Mouse (Mus musculus) heart, postnatal 0 days (tissue): ENCODE data around the gene Spsb2. TPM values are rescaled to one million over a fixed set of nuclear protein-coding genes. Genes with fewer than 3 reads are reported as not detected.
"Not testable (repeated sequence)": the region's sequence is repeated elsewhere in the genome, so short reads cannot be mapped to it uniquely, and the experiment has no call there.

Experiments used
- ATAC-seq: fragments of 200-750 bp; cut with Nextera tagmentation; 2 replicates; pipeline ENCODE4 v1.8.0; 2017; ENCODE audit warnings: low read depth, moderate number of reproducible peaks, moderate library complexity; ENCODE audit not compliant: insufficient read depth
- DNase-seq: peaks from one replicate; pipeline ENCODE4 v3.0.0-alpha.2; 2016; ENCODE audit warnings: low spot score
- H3K27ac ChIP-seq: fragments of 300-500 bp; sonication (generic); 2 replicates; pipeline ENCODE4 v1.5.1; 2014; ENCODE audit warnings: low read depth, mild to moderate bottlenecking
- H3K27me3 ChIP-seq: fragments of 300-500 bp; sonication (generic); 2 replicates; pipeline ENCODE4 v1.6.1; 2014; ENCODE audit warnings: low read length, mixed read lengths; ENCODE audit not compliant: control insufficient read depth, insufficient read depth
- H3K36me3 ChIP-seq: fragments of 300-500 bp; sonication (generic); replicated peaks from 2 replicates; pipeline ENCODE4 v1.6.1; 2014; ENCODE audit warnings: low read length, mixed read lengths; ENCODE audit not compliant: control insufficient read depth, insufficient read depth
- H3K4me1 ChIP-seq: fragments of 300-500 bp; sonication (generic); 2 replicates; pipeline ENCODE4 v1.6.1; 2014; ENCODE audit warnings: antibody characterized with exemption; ENCODE audit not compliant: control insufficient read depth, insufficient read depth
- H3K4me2 ChIP-seq: fragments of 300-500 bp; sonication (generic); 2 replicates; pipeline ENCODE4 v1.6.1; 2014; ENCODE audit warnings: low read depth, mild to moderate bottlenecking, low read length, moderate library complexity
- H3K4me3 ChIP-seq: fragments of 300-500 bp; sonication (generic); 2 replicates; pipeline ENCODE4 v1.5.1; 2014; ENCODE audit warnings: low read depth, low read length
- H3K9ac ChIP-seq: fragments of 300-500 bp; sonication (generic); replicated peaks from 2 replicates; pipeline ENCODE4 v1.6.1; 2014; ENCODE audit warnings: low read depth, low read length, mixed read lengths
- H3K9me3 ChIP-seq: fragments of 300-500 bp; sonication (generic); replicated peaks from 2 replicates; pipeline ENCODE4 v1.6.1; 2016; ENCODE audit warnings: low read length; ENCODE audit not compliant: control insufficient read depth
- CTCF ChIP-seq: IDR thresholded peaks from 2 replicates; pipeline ENCODE4 v1.5.1; 2016; ENCODE audit warnings: antibody characterized with exemption, control low read depth, low read depth
- EP300 ChIP-seq: IDR thresholded peaks from 2 replicates; pipeline ENCODE4 v1.6.1; 2016; ENCODE audit warnings: antibody characterized with exemption, low read depth
- WGBS: fragments of 180-500 bp; shearing (Covaris S2); extraction: QIAGEN DNeasy Blood & Tissue Kit; methylation state at CpG from one replicate; pipeline ENCODE4 v1.1.7; 2014; 5-methylcytosine and 5-hydroxymethylcytosine counted together
- polyA plus RNA-seq: library from polyadenylated mRNA; unstranded; fragments of >200 nt; fragmentation: Nextera tagmentation; extraction: Ambion mirVana; gene quantifications from 2 replicates; pipeline ENCODE4 v1.2.1, GENCODE M21; 2015
- total RNA-seq: library from RNA; depleted of rRNA; stranded (reverse); fragments of >200 nt; gene quantifications from 2 replicates; pipeline ENCODE4 v1.2.3, GENCODE M21; 2014; ENCODE audit warnings: low replicate concordance

Gene Spsb2
- total and polyA plus RNA-seq, 2 experiments from 2014 or later = 5.9 to 7.0 TPM

GRCm38 (mm10) chr6:124829799-124830700 lies 21.6 kb downstream of the Spsb2 start:
- Histone ChIP-seq H3K27me3 (no peaks in the 10 kb centered on the region), H3K27ac (peak overlapping the region; percentile 96), H3K9me3 (no peaks in the 10 kb centered on the region), H3K4me3 (peak overlapping the region; percentile 72), H3K4me2 (peak overlapping the region; percentile 92), H3K36me3 (peaks cover 42% of the 10 kb centered on the region), H3K9ac (peak overlapping the region; percentile 73), H3K4me1 (peaks cover 18% of the 10 kb centered on the region)
- ATAC-seq (peak; percentile 81), DNase-seq (peak; percentile 98)
- under 1% methylated on average over 38 of the region's 38 CpGs for WGBS
- TF ChIP-seq EP300 (peak; percentile 33; the same call in 1 of the 2 replicates), CTCF (no peak)

DNA sequence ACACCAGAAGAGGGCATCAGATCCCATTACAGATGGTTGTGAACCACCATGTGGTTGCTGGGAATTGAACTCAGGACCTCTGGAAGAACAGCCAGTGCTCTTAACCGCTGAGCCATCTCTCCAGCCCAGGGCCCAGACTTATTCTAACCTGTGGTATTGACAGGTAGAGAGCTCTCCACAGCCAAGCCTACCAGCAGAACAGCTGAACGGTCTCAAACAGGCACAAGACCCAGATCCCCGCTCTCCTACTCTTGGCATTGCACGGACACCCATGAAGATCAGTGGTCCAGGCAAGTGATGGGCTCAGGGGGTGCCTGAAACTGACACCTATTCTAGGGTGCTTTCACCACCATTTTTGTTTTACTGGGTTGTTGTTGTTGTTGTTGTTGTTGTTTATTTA lies 22.7 kb downstream of the Spsb2 start:
- WGBS = 96% methylated on average over 4 of the region's 4 CpGs
- H3K4me3 ChIP-seq = peak overlapping the region; percentile 72; the same call in 1 of the 2 replicates
- not testable (repeated sequence) for ATAC-seq

DNA sequence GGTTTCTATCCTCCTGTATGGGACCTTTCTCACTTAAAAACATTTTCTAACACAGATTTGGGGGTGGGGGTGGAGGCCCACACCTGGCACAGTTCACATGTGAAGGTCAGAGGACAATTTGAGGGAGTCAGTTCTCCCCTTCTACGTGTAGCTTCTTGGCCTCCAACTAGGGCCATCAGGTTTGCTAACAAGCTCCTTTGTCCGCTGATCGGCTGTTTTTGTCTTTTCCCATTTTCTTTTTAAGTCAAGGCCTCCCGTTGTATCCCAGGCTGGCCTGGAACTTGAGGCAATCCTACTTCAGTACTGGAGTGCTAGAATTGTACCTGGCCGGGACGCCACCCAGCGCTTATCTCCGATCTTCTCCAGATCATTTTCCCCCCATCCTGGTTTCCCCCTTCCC lies 23.2 kb downstream of the Spsb2 start:
- no peak for ATAC-seq
- H3K4me1 ChIP-seq = peaks cover 18% of the 10 kb centered on the region
- 91% methylated on average over 8 of the region's 8 CpGs for WGBS
- no peaks in the 10 kb centered on the region for H3K9me3 ChIP-seq
- no peak overlapping the region for H3K4me3 ChIP-seq
- no peak overlapping the region for H3K9ac ChIP-seq
- TF ChIP-seq EP300 = no peak
- TF ChIP-seq CTCF = no peak
- no peak overlapping the region for H3K27ac ChIP-seq
- no peaks in the 10 kb centered on the region for H3K27me3 ChIP-seq
- peaks cover 29% of the 10 kb centered on the region for H3K36me3 ChIP-seq
- no peak for DNase-seq
- no peak overlapping the region for H3K4me2 ChIP-seq

More for the DNA sequence above, 22.7 kb downstream of the Spsb2 start:
- H3K27me3 ChIP-seq, H3K27ac ChIP-seq, H3K9me3 ChIP-seq, DNase-seq, H3K9ac ChIP-seq: not testable (repeated sequence)
- Histone ChIP-seq H3K4me2 (peak overlapping the region; percentile 92; the same call in 1 of the 2 replicates), H3K36me3 (peaks cover 31% of the 10 kb centered on the region), H3K4me1 (peaks cover 18% of the 10 kb centered on the region)

- Histone ChIP-seq H3K9me3 (no peaks in the 10 kb centered on the region), H3K27ac (no peak overlapping the region), H3K9ac (no peak overlapping the region), H3K4me1 (peaks cover 18% of the 10 kb centered on the region), H3K4me2 (no peak overlapping the region), H3K27me3 (0 out of 2 replicates have a peak, but pooled peaks cover 3% of the 10 kb centered on the region), H3K36me3 (peaks cover 25% of the 10 kb centered on the region), H3K4me3 (no peak overlapping the region)
- DNase-seq = no peak
- 80% methylated on average over 6 of the region's 6 CpGs for WGBS
- TF ChIP-seq EP300 = no peak
- TF ChIP-seq CTCF = no peak
- no peak for ATAC-seq
Measured at GRCm38 (mm10) chr6:124834512-124835081, 26.1 kb downstream of the Spsb2 start.

- no peaks in the 10 kb centered on the region for H3K9me3 ChIP-seq
- H3K9ac ChIP-seq = no peak overlapping the region
- no peak overlapping the region for H3K27ac ChIP-seq
- TF ChIP-seq CTCF (no peak), EP300 (no peak)
- H3K27me3 ChIP-seq = 0 out of 2 replicates have a peak, but pooled peaks cover 3% of the 10 kb centered on the region
- H3K4me2 ChIP-seq = no peak overlapping the region
- 56% methylated on average over 10 of the region's 10 CpGs for WGBS
- DNase-seq = no peak
- peaks cover 25% of the 10 kb centered on the region for H3K36me3 ChIP-seq
- H3K4me3 ChIP-seq = no peak overlapping the region
- no peak for ATAC-seq
- peaks cover 21% of the 10 kb centered on the region for H3K4me1 ChIP-seq
Measured at GRCm38 (mm10) chr6:124835531-124835930, 27.1 kb downstream of the Spsb2 start.
